Mouse (Mus musculus) activated CD4-positive, CD25-positive, alpha-beta regulatory T cell, adult 4 months (primary cell): ENCODE measurements around the gene Tssk4. TPM values are rescaled to one million over a fixed set of nuclear protein-coding genes. Genes with fewer than 3 reads are reported as not detected.

ENCODE experiments used
- ATAC-seq: one replicate; pipeline ENCODE4 v1.8.0; 2017
- polyA plus RNA-seq, 2 experiments: library from polyadenylated mRNA; unstranded; fragments of 100-300 nt; shearing (Covaris generic); gene quantifications; one replicate each; pipeline ENCODE4 v1.2.1; 2017

The Tssk4 gene
- polyA plus RNA-seq, 2 experiments from 2014 or later, result 0.57 to 2.1 TPM

DNA sequence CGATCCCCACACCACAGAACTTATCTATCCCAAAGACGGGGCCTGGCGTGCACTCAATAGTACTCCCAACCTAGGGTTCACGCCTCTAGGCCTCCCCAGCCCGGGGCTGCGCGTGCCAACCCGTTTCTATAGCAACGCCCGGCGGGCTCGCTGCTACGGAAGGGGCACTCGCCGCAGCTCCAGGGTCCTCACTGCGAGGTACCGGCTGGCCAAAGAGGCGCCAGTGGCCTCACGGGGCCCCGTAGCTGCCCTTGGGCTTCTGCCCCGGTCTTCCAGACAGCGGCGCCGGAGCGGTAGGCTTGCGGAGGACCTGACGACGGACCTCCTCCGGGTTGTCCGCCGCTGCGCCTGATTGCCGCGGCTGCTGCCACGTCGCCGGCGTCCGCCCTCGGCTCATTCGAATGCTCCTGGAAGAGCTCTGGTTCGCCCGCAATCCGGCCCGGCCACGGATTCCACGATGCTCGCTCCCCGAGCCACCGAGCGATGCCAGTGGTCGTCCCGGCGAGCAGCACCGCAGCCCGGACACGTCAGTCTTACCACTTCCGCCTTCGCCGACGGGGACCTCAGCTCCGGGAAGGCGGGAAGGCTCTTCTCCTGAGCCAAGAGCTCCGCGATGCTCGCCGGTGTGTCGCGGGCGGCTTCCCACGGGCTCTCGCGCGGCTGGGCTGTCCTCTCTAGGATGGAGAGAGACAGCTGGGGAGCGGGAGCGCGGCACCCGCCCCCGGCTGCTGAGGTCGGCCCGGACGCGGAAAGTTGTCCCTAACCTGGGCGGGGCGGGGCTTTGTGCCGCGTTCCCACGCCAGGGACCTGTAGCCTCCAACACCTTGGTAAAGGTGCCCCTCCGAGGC, 6.7 kb upstream of the Tssk4 start, which contains the start of gene Tm9sf1:
Tm9sf1 (minus strand) TSS at position 747 of the 848 bp plus-strand sequence.
- ATAC-seq, result peak; percentile 68

DNA sequence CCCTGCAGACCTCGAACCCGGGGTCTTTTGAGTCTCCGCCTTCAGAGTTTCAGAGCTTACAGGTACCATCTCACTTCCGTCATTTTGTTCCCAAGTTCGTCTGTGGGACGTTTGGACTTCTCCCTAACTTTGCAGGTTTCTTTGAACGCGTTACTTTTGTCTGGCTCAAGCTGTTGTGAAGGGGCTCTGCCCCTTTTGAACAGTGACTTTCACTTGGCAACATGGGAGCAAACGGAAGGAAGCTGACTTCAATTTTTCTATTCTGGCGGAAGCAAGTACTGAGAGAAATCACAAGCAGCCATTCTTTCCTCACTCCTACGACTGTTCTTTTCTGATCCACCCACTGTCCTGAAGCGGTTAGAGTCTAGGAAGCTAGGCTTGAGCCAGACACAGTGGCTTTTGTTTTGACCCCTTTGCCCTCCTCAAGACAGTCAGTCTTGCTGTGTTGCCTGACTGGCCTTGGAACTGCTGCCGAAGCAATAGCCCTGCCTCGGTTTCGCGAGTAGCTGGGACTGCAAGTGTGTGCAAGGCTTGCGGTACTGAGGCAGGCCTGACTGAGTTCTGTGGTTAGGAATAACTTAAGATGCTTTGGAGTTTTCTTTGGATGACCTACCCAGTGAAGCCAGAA, 5.6 kb upstream of the Tssk4 start:
- peak; percentile 31 for ATAC-seq

DNA sequence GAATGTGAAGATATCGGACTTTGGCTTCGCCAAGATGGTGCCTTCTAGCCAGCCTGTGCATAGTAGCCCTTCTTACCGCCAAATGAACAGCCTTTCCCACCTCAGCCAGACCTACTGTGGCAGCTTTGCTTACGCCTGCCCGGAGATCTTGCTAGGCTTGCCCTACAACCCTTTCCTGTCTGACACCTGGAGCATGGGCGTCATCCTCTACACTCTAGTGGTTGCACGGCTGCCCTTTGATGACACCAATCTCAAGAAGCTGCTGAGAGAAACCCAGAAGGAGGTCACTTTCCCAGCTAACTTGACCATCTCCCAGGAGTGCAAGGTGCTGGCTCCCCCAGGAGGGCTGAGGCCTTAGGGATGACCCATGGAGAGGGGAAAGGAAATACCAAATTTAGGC, 1.5 kb downstream of the Tssk4 start:
- no peak for ATAC-seq

DNA sequence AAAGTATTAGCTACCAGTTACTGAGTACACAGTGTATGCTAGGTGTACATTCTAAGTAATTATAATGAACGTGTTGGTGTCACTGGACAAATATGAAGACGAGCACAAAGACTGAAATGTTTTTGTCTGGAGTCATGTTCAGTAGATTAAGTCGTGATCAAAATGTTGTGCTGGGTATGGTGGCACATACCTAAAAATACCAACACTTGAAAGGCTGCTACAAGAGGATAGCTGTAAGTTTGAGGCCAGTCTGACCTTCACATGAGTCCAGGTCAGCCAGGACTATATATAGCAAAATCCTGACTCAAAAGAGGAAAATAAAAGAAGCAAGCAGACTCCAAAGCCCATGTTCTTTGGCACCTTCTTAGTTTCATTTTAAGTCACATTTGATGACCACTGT, 7.0 kb downstream of the Tssk4 start:
- no peak for ATAC-seq

DNA sequence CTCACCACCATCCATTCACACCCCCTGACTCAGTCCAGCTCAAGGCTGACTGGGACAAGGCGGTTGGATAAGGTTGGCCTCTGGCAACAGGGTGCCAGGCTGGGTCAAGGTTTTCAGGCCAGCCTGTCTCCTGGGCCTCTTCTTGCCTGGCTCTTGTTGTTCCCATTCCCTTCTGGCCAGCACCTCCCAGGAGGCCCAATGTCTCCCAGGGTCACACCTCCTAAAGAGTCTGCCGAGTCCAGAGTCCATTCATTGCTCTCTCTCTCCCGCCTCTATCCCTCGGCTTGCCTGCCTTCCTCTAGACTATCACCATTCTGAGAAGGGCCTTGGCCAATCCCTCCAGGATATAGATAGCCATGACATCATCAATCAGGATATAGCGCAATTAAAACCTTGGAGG, 8.0 kb downstream of the Tssk4 start:
- no peak for ATAC-seq

DNA sequence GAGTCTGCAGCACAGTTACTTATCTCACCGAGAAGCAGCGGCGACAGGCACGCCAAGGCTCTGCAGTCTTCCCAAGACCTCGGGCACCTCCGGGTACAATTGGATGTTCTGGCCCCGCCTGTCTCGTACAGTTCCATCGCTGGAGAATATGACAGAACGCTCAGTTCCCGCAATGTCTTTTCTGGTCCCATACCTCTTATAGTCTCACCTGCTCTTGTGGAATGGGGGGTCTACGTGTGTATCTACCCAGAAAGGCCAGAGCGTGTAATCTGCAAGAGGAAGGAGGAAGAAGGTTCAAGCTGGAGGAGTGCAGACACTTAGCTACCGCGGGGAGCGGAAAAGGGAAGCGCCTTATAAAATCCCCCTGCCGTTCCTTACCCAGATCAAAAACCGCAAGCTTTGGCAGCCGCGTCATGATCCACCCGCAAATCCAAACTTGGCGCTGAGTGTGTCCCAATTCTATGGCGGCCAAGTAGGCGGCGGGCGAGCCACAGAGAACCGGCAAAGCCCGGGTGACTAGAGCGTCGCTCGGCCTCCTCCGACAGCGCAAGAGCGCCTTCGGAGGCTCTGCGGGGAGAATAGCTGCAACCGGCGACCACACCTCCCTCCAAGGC, 10.1 kb downstream of the Tssk4 start, which contains the start of gene Mdp1:
Mdp1 (minus strand) TSS at position 549 of the 614 bp plus-strand sequence.
- peak; percentile 91 for ATAC-seq

DNA sequence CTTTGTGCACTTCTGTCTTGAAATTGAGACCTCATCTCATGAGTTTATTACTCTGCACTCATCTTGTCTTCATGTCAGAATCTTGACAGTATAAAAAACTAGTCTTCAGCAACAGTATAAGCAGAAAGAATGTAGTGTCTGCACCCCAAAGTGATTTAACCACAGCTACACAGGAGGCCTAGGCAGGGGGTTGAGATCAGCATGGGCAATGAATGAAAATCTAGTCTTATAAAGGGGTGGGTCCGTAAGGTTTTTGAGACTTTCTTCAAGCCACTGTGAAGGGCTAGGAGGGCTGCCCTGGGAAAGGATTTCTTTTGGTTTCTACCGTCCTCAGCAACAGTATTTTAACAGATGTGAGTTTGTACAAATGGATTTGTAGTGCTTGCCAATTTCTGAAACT, 10.7 kb downstream of the Tssk4 start:
- ATAC-seq, result no peak

DNA sequence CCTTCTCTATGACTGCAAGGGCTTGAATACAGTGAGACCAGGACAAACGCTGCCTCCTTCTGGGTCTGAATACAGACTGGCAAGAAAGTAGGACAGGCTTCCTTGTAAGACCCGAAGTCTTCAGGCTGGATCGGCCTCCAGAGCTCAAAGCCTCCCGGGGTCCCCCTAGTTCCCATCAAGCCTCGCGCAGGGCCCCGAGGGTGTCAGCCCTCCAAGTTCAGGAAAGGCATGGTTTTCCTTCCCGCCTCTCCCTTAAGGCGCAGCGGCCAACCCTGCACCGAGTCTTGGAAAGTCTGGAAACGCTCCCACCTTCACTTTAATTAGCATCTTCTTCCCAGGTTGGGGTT, 21.5 kb downstream of the Tssk4 start:
- ATAC-seq, result no peak

DNA sequence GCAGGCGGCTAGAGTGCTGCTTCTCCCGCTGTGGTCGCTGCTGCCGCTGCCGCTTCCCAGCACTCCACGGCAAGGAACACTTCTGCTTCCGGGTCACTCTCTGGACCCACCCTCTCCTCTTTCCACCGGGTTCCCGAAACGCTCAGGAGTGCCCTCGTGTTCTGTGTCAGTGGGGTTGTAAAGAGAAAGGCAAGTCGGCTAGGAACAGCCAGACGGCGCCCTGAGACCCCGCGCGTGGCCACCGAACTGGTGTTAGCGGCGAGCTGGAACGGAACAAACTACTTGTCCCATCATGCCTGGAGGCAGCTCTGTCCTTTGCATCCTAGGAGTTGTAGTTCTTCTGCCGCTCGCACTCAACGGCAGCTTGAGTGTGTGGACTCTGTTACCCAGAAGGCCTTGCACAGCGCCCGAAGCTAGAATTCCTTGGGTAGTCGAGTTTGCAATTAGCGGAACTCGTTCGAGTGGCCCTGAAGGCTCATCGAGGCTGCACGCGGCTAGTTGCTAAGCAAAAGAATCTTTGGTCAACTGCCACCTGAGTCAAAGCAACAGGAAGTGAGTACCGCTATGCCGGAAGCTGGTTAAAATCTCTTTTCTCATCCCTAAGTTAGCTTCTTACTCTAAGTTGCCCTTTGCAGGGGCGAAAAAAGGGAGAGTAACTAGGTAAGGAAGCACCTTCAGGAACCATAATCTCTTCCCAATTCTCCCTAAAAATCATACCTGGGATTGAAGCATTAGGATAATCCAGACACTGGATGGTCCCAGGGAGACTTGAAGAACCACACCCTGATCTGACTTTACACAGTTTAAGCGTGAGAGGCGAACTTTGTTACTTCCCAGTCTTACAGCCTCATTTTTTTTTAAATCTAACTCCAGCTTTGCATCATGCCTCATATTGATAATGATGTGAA, 22.1 kb downstream of the Tssk4 start, which contains the start of the genes Gmpr2 and Nedd8:
Gmpr2 (plus strand) TSS at position 109 of the 908 bp plus-strand sequence.
Nedd8 (minus strand) TSS at position 292 of the 908 bp plus-strand sequence.
- peak; percentile 97 for ATAC-seq

DNA sequence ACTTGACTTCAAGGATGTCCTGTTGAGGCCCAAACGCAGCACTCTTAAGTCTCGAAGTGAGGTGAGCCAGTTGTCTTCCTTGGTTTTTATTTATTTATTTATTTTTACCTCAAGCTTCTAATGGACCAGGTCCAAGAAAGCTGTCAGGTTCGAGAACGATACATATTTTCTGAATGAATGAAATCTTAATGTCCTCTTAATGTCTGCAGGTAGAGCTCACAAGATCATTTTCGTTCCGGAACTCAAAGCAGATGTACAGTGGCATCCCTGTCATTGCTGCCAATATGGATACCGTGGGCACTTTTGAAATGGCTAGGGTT, 22.7 kb downstream of the Tssk4 start:
- ATAC-seq, result no peak

DNA sequence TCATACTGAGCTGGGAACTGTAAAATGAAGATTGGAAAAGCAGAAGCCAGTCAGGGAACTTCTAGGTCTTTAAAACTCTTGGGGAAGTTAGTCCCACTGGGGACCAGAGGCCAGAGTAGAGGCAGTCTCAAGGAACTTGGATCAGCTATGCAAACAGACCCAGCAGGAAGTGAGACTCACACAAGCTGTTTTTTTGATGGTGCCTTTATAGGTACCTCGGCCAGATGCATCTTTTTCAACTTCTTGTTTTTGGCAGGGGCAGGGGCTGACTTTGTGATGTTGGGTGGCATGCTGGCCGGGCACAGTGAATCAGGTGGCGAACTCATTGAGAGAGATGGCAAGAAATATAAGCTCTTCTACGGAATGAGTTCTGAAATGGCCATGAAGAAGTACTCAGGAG, 27.6 kb downstream of the Tssk4 start:
- ATAC-seq, result no peak

DNA sequence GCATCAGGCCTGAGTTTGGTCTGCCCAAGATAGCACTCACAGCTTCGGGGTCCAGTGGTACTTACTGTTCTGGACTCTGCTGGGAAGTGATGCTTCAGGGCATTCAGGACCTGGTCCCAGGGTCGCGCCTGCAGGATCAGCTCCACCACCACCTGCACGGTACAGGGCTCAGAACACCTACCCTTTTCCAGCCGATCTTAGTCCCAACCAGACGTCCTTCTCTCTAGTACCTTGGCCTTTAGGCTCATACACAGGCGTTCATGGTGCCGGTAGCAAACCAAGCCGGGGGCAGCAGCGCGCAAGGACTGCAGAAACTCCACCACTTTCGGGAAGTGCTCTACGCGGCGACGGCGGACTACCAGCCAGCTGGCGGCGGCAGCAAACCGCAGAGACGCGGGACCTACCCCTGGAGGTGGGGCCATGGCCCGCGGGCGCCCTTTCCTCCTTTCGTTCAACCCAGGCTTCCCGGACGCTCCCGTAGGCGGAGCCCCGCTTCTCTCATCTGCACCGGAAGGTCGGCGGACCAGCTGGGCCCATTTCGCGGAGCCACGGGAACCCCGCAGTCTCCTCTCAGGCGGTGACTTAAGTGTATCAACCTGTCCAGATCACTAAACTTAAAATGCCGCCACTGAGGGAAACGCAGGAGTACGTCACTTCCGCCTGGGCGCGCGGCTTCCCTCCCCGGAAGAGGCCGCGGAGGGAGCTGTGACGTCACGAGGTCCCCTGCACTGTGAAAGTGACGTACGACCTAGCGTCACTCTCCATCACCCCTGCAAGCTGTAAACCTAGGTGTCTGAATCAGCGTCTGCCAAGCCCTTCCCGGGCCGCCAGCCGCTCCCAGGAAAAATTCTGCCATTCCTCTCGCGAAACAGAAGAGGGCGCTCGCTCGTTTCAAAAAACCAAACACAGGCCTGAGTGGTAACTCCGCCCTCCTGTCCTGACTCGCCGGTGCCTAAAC, 31.5 kb downstream of the Tssk4 start, which contains the start of gene Tinf2:
Tinf2 (minus strand) TSS at position 661 of the 958 bp plus-strand sequence.
- ATAC-seq, result peak; percentile 93

DNA sequence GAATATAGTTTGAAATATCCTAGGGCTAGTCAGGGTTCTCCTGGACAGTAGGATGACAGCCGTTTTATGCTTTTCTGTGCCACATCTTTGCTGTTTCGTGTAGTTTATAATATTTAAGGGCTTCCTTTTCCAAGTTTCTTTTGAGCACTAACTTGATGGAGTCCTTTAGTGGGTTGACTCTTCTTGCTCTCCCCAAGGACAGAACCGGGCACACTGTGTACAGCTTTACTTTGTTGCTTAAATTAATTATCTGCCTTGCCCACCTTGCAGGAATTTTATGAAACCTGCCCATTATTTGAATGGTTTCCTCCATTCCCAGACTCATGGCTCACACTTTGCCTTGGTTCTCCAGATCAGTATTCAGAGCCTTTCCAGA, 32.1 kb downstream of the Tssk4 start:
- ATAC-seq, result no peak

DNA sequence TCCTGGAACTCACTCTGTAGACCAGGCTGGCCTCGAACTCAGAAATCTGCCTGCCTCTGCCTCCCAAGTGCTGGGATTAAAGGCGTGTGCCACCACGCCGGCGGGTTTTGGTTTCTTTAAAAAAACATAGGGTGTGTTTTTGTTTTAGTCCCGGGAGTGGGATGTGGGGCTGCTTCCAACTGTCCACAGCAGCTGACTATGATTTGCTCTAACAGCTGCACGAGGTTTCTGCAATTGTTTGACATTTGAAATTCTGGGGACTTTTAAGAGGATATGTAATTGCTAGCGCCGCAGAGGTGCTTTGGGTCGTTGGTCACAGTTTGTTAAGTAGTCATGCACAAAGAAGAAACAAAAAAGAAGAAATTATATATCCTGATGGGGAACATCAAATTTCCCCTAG, 39.4 kb downstream of the Tssk4 start:
- ATAC-seq, result no peak

DNA sequence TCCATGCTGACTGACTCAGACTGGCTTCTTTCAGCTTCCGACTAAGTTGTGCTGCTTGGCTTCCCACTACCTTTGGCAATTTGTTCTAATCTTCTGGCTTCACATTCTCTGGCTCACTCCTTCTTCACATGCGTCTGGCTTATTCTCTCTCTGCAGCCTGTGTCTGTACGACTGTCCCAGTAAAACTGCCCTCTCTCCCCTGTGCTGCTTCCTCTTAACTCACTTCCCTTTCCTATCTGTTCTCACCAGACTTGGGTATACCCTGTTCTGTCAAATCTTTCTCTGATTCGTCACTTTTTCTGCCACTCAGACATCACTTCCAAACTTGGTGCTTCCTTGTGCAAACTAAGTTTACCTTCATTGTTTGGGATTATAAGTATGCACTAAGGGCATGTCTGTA, 47.2 kb downstream of the Tssk4 start:
- no peak for ATAC-seq

DNA sequence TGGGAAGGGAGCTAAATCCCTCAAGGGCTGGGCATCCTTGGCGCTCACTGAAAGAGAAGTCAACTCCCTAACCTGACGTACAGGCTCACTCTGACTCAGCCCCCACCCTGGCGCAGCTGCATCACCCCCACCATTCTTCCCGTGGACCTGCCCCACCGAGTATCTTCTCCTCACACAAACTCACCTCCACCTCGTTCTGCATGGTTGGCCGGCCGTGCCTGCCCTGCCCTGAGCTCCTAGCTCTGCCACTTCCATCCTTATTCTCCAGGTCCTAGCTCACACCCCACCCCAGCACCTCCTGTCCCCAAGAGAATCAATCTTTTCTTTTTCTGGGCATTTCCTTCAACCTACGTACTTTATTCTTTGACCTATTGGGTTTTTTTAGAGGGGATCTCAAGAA, 51.1 kb downstream of the Tssk4 start:
- no peak for ATAC-seq

Other genes starting within 250 kb of the Tssk4 start
- gene Dhrs4, start 171.4 kb upstream of the Tssk4 start, polyA plus RNA-seq, result 10 to 100 TPM; 39.2 to 42.2 TPM
- not detected for gene Carmil3, start 159.5 kb upstream of the Tssk4 start, polyA plus RNA-seq
- gene Cpne6, start 139.7 kb upstream of the Tssk4 start, polyA plus RNA-seq, result not detected
- gene Nrl, start 125.2 kb upstream of the Tssk4 start, polyA plus RNA-seq, result under 1 TPM in 1 of 2 experiments, not detected in 1; 0.07 TPM
- 10 to 100 TPM; 23.6 to 33.4 TPM for gene Pck2, start 109.9 kb upstream of the Tssk4 start, polyA plus RNA-seq
- 10 to 100 TPM; 95.9 to 97.4 TPM for gene Dcaf11, start 90.2 kb upstream of the Tssk4 start, polyA plus RNA-seq
- gene A730061H03Rik, start 89.8 kb upstream of the Tssk4 start, polyA plus RNA-seq, result not detected
- not detected for gene Fitm1, start 74.6 kb upstream of the Tssk4 start, polyA plus RNA-seq
- 100 to 1,000 TPM; 700 to 830 TPM for gene Psme1, start 72.1 kb upstream of the Tssk4 start, polyA plus RNA-seq
- 10 to 100 TPM; 25.2 to 28.6 TPM for gene Emc9, start 64.9 kb upstream of the Tssk4 start, polyA plus RNA-seq
- 100 to 1,000 TPM; 980 to 996 TPM for gene Psme2, start 59.1 kb upstream of the Tssk4 start, polyA plus RNA-seq
- 10 to 100 TPM; 32.6 to 33.3 TPM for gene Rnf31, start 58.5 kb upstream of the Tssk4 start, polyA plus RNA-seq
- gene Irf9, start 46.6 kb upstream of the Tssk4 start, polyA plus RNA-seq, result 100 to 1,000 TPM; 129 to 164 TPM
- gene Rec8, start 32.1 kb upstream of the Tssk4 start, polyA plus RNA-seq, result 1 to 10 TPM; 1.3 to 1.9 TPM
- 10 to 100 TPM; 29.2 to 30.6 TPM for gene Ipo4, start 14.2 kb upstream of the Tssk4 start, polyA plus RNA-seq
- not detected for gene Gm49378, start 12.3 kb upstream of the Tssk4 start, polyA plus RNA-seq
- 10 to 100 TPM; 38.8 to 49.2 TPM for gene Tm9sf1, start 6.4 kb upstream of the Tssk4 start, polyA plus RNA-seq
- 10 to 100 TPM; 87.8 to 88.5 TPM for gene Mdp1, start 10.3 kb downstream of the Tssk4 start, polyA plus RNA-seq
- 10 to 100 TPM; 23.7 to 25.9 TPM for gene Gmpr2, start 21.8 kb downstream of the Tssk4 start, polyA plus RNA-seq
- 100 to 1,000 TPM; 361 to 408 TPM for gene Nedd8, start 21.9 kb downstream of the Tssk4 start, polyA plus RNA-seq
- gene Tinf2, start 31.6 kb downstream of the Tssk4 start, polyA plus RNA-seq, result 10 to 100 TPM; 23.4 to 28.3 TPM
- not detected for gene Tgm1, start 63.7 kb downstream of the Tssk4 start, polyA plus RNA-seq
- 10 to 100 TPM; 53.3 to 60.8 TPM for gene Rabggta, start 72.1 kb downstream of the Tssk4 start, polyA plus RNA-seq
- gene Dhrs1, start 95.5 kb downstream of the Tssk4 start, polyA plus RNA-seq, result 10 to 100 TPM; 46.4 to 48.9 TPM
- gene Nop9, start 95.5 kb downstream of the Tssk4 start, polyA plus RNA-seq, result 1 to 10 TPM; 6.0 to 8.2 TPM
- gene Cideb, start 108.3 kb downstream of the Tssk4 start, polyA plus RNA-seq, result not detected
- under 1 TPM in 1 of 2 experiments, not detected in 1; 0.40 TPM for gene Ltb4r2, start 111.2 kb downstream of the Tssk4 start, polyA plus RNA-seq
- 1 to 10 TPM; 2.5 to 5.6 TPM for gene Ltb4r1, start 115.8 kb downstream of the Tssk4 start, polyA plus RNA-seq
- gene Adcy4, start 133.9 kb downstream of the Tssk4 start, polyA plus RNA-seq, result under 1 TPM in 1 of 2 experiments, not detected in 1; 0.08 TPM
- gene Ripk3, start 138.7 kb downstream of the Tssk4 start, polyA plus RNA-seq, result 10 to 100 TPM; 94.3 to 99.3 TPM
- gene Nfatc4, start 173.0 kb downstream of the Tssk4 start, polyA plus RNA-seq, result not detected
- under 1 TPM in 1 of 2 experiments, not detected in 1; 0.08 TPM for gene Nynrin, start 203.8 kb downstream of the Tssk4 start, polyA plus RNA-seq
- gene Cbln3, start 234.2 kb downstream of the Tssk4 start, polyA plus RNA-seq, result under 1 TPM in 1 of 2 experiments, not detected in 1; 0.24 TPM
- 10 to 100 TPM in 1 of 2 experiments, 1 to 10 TPM in 1; 9.9 to 11.6 TPM for gene Khnyn, start 234.8 kb downstream of the Tssk4 start, polyA plus RNA-seq